Mouse (Mus musculus) kidney, postnatal 25 days (tissue): ENCODE measurements at regions not wholly inside any gene's neighbourhood (a gene's known extent, or its start where the extent isn't known, plus 50 kb on each side); places are given as distances from the start of the nearest gene placed in this dataset.

ENCODE experiments used
- DNase-seq, 2 experiments: peaks; one replicate each; pipeline ENCODE4 v3.0.0; 2021; ENCODE audit warnings: mixed read lengths in 2 of 2

DNA sequence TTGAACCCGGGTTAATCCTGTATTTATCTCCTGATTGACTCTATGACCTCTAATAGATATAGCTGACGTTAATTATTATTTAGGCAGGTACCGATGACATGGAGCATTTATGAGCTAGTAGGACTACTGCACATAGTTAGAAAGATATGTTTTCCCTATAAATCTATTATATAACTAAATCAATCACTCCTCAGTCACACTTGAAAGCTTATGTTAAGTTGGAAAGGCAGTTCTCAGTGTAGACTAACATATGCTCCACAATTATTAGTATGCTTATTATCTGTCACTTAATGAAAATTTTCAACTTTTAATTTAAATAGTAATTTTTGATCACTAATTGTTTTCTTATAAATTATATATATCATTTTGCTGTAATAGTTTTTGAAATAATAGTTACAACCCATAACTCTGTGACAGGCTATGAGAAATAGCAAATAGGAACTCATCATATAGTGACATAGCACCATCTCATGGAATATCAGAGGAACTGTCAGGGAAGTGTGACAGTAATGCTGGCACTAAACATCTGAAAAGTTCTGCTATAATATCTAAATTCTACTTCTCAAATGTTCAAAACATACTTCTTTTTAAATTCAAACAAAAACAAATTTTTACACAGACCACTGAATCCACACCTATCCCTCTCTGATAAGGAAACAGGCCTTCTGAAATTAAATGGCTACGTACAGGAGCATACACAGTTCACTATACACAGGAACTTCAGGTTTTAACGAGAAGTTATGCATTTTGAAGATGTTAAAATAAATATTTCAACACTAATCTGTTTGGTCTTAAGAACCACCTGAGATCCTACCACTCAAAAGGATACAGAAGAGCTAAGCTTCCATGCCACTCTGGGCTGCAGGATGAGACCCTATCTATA is 75.3 kb upstream of the Map2 start:
- no peak for DNase-seq

DNA sequence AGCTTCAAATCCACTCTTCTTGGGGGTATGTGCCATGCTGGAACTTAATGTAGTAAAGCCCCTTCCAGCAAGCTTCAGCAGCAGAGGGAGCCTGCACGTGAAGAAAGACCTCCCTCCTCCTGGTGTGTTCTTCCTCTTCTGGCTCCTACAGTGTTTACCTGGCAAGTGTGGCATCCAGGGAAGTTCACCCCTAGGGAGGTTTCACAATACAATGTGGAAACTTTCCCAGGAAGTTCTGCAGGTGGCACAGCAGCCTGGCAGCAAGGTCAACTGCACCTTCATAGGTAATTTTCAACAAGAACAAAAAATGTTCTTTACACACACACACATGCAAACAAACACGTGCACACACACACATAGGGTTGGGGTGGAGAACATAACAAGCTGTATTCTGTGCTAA is 73.7 kb upstream of the Map2 start:
- DNase-seq, result peak; percentile 2 to 47

DNA sequence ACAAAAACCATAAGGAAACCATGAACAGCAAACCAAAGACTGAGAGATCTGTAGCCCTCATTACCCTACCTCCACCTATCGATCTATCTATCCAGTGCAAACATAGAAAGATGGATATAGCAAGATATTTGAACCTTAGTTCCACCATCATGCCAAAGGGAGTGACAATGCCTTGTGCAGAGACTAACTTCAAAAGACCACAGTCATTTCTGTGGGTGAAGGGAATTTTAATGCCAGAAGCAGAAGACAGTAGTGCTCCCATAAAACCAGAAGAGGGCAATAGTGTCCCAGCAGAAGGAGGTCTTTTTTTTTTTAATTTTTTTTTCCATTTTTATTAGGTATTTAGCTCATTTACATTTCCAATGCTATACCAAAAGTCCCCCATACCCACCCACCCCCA is 70.6 kb upstream of the Map2 start:
- no peak for DNase-seq

DNA sequence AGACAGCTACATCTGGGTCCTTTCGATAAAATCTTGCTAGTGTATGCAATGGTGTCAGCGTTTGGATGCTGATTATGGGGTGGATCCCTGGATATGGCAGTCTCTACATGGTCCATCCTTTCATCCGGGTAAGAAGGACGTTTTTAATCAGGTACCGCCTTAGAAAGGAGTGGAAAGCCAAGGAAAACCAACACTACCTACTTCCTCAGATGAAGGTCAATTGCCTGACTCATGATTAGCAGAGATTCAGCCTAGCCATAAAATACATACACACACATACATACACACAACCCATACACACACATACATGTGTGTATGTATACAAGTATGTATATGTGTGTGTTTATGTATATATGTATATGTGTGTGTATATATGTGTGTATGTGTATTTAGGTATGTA is 69.9 kb upstream of the Map2 start:
- no peak for DNase-seq

DNA sequence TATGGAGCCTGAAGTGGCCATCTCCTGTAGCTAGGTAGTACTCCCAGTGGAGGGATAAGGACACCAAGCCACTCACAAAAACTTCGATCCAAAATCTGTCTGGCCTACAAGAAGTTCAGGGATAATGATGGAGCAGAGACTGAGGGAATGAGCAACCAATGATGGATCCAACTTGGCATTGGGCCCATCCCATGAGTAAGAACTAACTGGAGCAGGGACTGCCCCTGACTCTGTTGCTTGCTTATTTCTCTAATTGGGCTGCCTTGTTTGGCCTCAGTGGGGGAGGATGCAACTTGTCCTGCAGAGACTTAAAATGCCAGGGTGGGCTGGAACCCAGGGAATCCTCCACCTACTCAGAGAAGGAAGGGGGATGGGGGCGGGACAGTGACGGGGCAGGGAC is 67.0 kb upstream of the Map2 start:
- no peak for DNase-seq

DNA sequence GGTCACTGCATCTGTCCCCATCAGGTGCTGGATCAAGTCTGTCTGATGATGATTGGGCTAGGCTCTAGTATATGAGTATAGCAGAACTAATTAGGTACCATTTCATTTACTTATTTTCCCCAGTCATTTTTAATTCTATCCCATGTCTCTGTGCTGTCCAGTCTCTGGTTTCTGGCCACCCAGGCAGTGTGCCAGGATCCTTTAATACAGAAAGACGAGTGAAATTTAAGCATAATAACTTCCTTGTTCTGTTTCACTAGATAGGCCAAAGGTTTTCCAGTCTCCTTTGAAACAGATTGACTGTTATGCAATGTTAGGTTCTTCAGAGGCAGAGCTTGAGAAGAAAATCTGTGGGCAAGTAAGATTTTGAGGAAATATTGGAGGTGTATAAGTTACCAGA is 61.2 kb upstream of the Map2 start:
- peak; percentile 51 to 58 for DNase-seq

DNA sequence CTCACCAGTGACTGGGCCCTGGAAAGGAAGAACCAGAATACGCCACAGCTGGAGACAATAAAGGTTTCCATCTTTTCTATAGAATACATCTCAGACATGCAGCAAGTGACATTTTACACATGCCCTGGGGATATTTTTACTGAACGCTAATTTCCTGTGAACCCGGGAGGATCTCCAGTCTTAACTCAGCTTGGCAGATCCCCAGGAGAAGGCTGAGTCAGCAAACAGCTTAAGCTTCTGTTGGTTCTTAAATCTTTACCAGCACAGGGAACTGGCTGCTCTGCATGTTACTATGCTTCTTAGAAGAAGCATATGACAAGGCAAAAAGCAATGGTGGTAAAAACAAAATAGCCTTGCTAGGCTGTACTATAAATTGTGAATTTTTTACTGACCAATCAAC is 59.7 kb upstream of the Map2 start:
- DNase-seq, result peak in 1 of 2 experiments; percentile 18
